Mouse (Mus musculus): ENCODE data around the gene Sh3bp1.

Gene Sh3bp1

GRCm38 (mm10) chr15:78899740-78900584 lies at the start of gene Sh3bp1:
Sh3bp1 (plus strand) TSS chr15:78899768.
- DNase-seq = peak; percentile 82 to 86

- no peak for DNase-seq
These were observed 49.3 kb upstream of the Sh3bp1 start for GRCm38 (mm10) chr15:78850059-78850824.

GRCm38 (mm10) chr15:78850944-78851343 lies 48.6 kb upstream of the Sh3bp1 start:
- no peak for DNase-seq

- peak; percentile 85 to 89 for DNase-seq
These were observed 47.9 kb upstream of the Sh3bp1 start for GRCm38 (mm10) chr15:78851505-78852153.

- DNase-seq = no peak
These were observed 44.1 kb upstream of the Sh3bp1 start, which contains the start of gene Lgals2 for GRCm38 (mm10) chr15:78855303-78855965. Lgals2 (minus strand) TSS chr15:78855529.

GRCm38 (mm10) chr15:78857009-78857408 lies 42.6 kb upstream of the Sh3bp1 start:
- no peak for DNase-seq

GRCm38 (mm10) chr15:78859311-78859710 lies 40.3 kb upstream of the Sh3bp1 start:
- no peak for DNase-seq

- peak; percentile 31 to 46 for DNase-seq
These were observed 39.9 kb upstream of the Sh3bp1 start for GRCm38 (mm10) chr15:78859714-78860113.

GRCm38 (mm10) chr15:78862280-78862679 lies 37.3 kb upstream of the Sh3bp1 start:
- DNase-seq = no peak

GRCm38 (mm10) chr15:78863154-78863553 lies 36.4 kb upstream of the Sh3bp1 start:
- DNase-seq = no peak

- peak; percentile 37 to 55 for DNase-seq
These were observed 35.7 kb upstream of the Sh3bp1 start for GRCm38 (mm10) chr15:78863852-78864253.

- DNase-seq = no peak
These were observed 31.2 kb upstream of the Sh3bp1 start for GRCm38 (mm10) chr15:78868398-78868797.

- DNase-seq = no peak
These were observed 30.7 kb upstream of the Sh3bp1 start for GRCm38 (mm10) chr15:78868826-78869233.

- DNase-seq = peak in 1 of 2 experiments; percentile 24
These were observed 29.8 kb upstream of the Sh3bp1 start for GRCm38 (mm10) chr15:78869775-78870174.

GRCm38 (mm10) chr15:78872021-78872608 lies 27.5 kb upstream of the Sh3bp1 start:
- DNase-seq = no peak

GRCm38 (mm10) chr15:78873803-78874435 lies 25.6 kb upstream of the Sh3bp1 start:
- no peak for DNase-seq

GRCm38 (mm10) chr15:78874989-78875388 lies 24.6 kb upstream of the Sh3bp1 start:
- DNase-seq = no peak

- DNase-seq = no peak
These were observed 24.0 kb upstream of the Sh3bp1 start for GRCm38 (mm10) chr15:78875537-78875936.

- peak; percentile 70 to 74 for DNase-seq
These were observed 23.3 kb upstream of the Sh3bp1 start for GRCm38 (mm10) chr15:78876258-78876696.

- peak; percentile 90 to 91 for DNase-seq
These were observed 22.4 kb upstream of the Sh3bp1 start, which contains the start of gene Gga1 for GRCm38 (mm10) chr15:78876991-78877809. Gga1 (plus strand) TSS chr15:78877190.

All from thymus, postnatal 36 days (tissue).